Mouse (Mus musculus) lung, embryonic 14.5 days (tissue): ENCODE measurements around the gene Opn1sw. TPM values are rescaled to one million over a fixed set of nuclear protein-coding genes. Genes with fewer than 3 reads are reported as not detected.
A peak's percentile ranks its signal among the peaks of the same experiment; 100 is the strongest.

Experiments used
- ATAC-seq: fragments of 200-750 bp; cut with Nextera tagmentation; 2 replicates; pipeline ENCODE4 v1.8.0; 2017; ENCODE audit warnings: mild to moderate bottlenecking, moderate TSS enrichment, moderate library complexity; ENCODE audit not compliant: insufficient read depth
- DNase-seq: peaks from one replicate; pipeline ENCODE4 v3.0.0-alpha.2; 2015
- H3K27ac ChIP-seq: fragments of 300-500 bp; sonication (generic); 2 replicates; pipeline ENCODE4 v1.5.1; 2014; ENCODE audit warnings: low read depth, mild to moderate bottlenecking, moderate library complexity
- H3K27me3 ChIP-seq: fragments of 300-500 bp; sonication (generic); 2 replicates; pipeline ENCODE4 v1.6.1; 2014; ENCODE audit warnings: low read length, control low read depth; ENCODE audit not compliant: insufficient read depth
- H3K36me3 ChIP-seq: fragments of 300-500 bp; sonication (generic); 2 replicates; pipeline ENCODE4 v1.6.1; 2014; ENCODE audit warnings: control low read depth; ENCODE audit not compliant: insufficient read depth
- H3K4me1 ChIP-seq: fragments of 300-500 bp; sonication (generic); 2 replicates; pipeline ENCODE4 v1.6.1; 2014; ENCODE audit warnings: antibody characterized with exemption, control low read depth; ENCODE audit not compliant: insufficient read depth
- H3K4me2 ChIP-seq: fragments of 300-500 bp; sonication (generic); 2 replicates; pipeline ENCODE4 v1.6.1; 2014; ENCODE audit warnings: mild to moderate bottlenecking
- H3K4me3 ChIP-seq: fragments of 300-500 bp; sonication (generic); 2 replicates; pipeline ENCODE4 v1.5.1; 2014; ENCODE audit warnings: low read depth, low read length
- H3K9ac ChIP-seq: fragments of 300-500 bp; sonication (generic); 2 replicates; pipeline ENCODE4 v1.6.1; 2014
- H3K9me3 ChIP-seq: fragments of 300-500 bp; sonication (generic); 2 replicates; pipeline ENCODE4 v1.6.1; 2016; ENCODE audit warnings: low read depth, low read length, control low read depth
- CTCF ChIP-seq: IDR thresholded peaks from 2 replicates; pipeline ENCODE4 v1.5.1; 2016; ENCODE audit warnings: antibody characterized with exemption, low read depth
- WGBS: fragments of 180-500 bp; shearing (Covaris S2); extraction: QIAGEN DNeasy Blood & Tissue Kit; methylation state at CpG from one replicate; pipeline ENCODE4 v1.1.7; 2014; 5-methylcytosine and 5-hydroxymethylcytosine counted together
- polyA plus RNA-seq: library from polyadenylated mRNA; unstranded; fragments of >200 nt; fragmentation: Nextera tagmentation; extraction: Ambion mirVana; gene quantifications from 2 replicates; pipeline ENCODE4 v1.2.1, GENCODE M21; 2014

Opn1sw gene
- polyA plus RNA-seq, 1 experiment from 2014 or later, result 0.61 TPM

DNA sequence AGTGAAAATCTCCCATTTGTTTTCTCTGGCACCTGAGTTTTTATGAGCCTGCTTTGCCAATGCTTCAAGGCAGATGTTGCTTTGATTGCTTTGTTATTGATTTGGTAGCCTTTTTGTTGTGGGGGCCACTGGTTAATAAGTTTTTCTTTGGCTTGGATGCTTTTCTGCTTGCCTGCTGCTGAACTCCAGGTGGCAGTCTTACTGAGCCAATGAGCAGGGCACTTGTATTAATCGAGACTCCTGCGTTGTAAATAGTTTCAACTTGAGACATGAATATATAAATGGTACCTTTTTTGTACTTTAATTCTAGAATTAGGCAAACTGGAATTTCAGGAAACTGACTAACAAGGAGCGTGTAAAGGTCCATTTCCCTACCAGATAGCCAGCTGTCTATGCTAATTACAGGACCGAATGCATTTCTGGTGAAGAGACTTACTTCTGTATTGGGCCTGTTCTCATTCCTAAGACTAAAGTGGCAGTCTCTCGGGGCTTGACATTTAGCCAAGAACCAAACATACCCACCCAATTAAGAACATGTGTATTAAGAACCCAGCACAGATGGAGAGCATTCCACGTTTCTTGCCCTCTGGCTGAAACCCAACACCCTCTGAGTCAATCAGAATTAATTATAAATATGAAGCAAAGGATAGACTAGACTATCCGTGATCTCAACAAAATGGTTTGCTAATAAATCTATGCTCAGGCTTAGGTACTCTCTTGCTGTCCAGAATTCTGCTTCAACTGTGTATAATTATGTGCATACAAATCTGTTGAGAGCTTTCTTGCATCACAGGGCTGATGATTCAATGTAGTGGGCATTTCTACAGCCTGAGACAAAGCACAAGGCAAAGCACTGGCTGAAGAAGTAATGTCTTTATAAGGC is 25.8 kb downstream of the Opn1sw start:
- Histone ChIP-seq H3K36me3 (peaks cover 75% of the 10 kb centered on the region), H3K9ac (no peak overlapping the region), H3K9me3 (no peaks in the 10 kb centered on the region), H3K4me3 (no peak overlapping the region), H3K4me1 (no peaks in the 10 kb centered on the region), H3K27ac (no peak overlapping the region), H3K27me3 (no peaks in the 10 kb centered on the region), H3K4me2 (no peak overlapping the region)
- ATAC-seq (no peak), DNase-seq (no peak)
- 70% methylated on average over 7 of the region's 7 CpGs for WGBS
- TF ChIP-seq CTCF, result peak; percentile 34; the same call in 1 of the 2 replicates

DNA sequence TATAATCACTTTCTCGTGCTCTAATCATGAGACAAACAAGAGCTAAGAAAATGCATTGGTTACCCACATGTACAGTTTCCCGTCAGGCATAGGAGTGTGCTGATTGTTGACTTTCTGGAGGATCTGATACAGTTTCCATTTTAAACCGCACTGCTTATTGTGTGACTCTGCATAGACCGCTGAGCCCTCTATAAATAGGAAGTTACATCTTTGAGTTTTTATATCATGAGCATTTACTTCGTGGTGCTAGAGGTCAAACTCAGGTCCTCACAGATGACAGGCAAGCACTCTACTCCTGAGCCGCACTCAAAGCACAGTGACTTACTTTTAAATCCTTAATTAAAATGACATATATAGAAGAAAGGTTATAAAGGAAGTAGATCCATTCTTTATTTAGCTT is 28.1 kb downstream of the Opn1sw start:
- Histone ChIP-seq H3K27me3 (no peaks in the 10 kb centered on the region), H3K4me1 (no peaks in the 10 kb centered on the region), H3K27ac (no peak overlapping the region), H3K36me3 (peaks cover 68% of the 10 kb centered on the region), H3K9me3 (no peaks in the 10 kb centered on the region), H3K4me3 (no peak overlapping the region), H3K9ac (no peak overlapping the region), H3K4me2 (no peak overlapping the region)
- 82% methylated on average over 6 of the region's 6 CpGs for WGBS
- ATAC-seq, result no peak
- TF ChIP-seq CTCF, result no peak
- DNase-seq, result no peak

DNA sequence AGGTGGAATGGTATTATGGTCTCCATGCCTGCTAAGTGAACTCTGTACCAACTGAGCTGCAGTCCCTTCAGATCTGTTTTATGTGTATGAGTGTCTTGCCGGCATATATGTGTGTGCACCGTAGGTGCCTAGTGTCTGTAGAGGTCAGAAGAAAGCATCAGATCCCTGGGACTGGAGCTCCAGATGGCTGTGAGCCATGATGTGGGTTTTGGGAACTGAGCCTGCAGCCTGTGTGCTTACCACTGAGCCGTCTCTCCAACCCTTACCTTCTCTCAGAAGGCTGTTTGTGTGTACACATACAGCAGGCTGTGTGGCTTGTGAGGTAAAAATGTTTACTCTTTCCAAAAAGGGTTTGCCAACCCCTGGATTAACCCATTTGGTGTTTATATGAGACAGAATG is 28.9 kb downstream of the Opn1sw start:
- DNase-seq (no peak), ATAC-seq (no peak)
- peaks cover 66% of the 10 kb centered on the region for H3K36me3 ChIP-seq
- TF ChIP-seq CTCF, result no peak
- no peaks in the 10 kb centered on the region for H3K27me3 ChIP-seq
- H3K9ac ChIP-seq, result no peak overlapping the region
- no peak overlapping the region for H3K4me2 ChIP-seq
- no peak overlapping the region for H3K27ac ChIP-seq
- H3K4me1 ChIP-seq, result no peaks in the 10 kb centered on the region
- no peak overlapping the region for H3K4me3 ChIP-seq
- no peaks in the 10 kb centered on the region for H3K9me3 ChIP-seq
- WGBS, result 89% methylated on average over 3 of the region's 3 CpGs

DNA sequence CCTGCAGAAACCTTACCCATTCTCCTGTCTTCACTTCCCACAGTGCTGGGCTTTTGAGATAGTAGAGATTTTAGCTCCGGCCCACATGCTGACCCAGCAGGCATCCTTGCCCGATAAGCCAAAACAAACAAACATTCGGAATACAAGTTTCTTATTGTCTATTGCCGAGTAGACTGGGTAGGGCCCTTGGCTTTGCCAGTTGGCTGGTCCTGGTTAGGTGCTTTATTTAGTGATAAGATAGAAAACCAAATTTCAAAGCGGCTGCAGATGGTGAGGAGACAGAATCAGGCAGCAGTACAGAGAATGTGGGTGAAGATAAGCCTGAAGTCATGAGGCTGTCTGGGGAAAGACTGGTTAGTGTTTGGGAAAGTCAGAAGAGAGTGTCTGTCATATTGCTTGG is 35.5 kb downstream of the Opn1sw start:
- Histone ChIP-seq H3K9ac (no peak overlapping the region), H3K27ac (no peak overlapping the region)

DNA sequence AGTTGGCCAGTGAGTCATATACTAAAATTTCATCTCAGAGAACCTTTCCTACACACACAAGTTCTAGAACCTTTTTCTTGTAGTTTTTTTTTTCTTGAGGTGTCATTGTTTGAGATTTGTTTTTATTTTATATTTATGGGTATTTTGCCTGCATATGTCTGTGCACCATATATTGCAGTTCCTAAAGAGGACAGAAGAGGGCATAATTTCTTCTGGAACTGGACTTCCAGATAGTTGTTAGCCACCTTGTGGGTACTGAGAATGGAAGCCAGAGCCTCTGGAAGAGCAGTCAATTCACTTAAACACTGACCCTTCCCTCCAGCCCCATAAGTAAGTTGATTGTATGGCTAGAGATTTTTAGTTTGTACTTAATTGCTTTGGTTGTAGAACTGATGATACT is 36.7 kb downstream of the Opn1sw start:
- H3K4me3 ChIP-seq, result no peak overlapping the region
- no peak overlapping the region for H3K27ac ChIP-seq
- peak; percentile 54 for DNase-seq

More for the DNA sequence above, 35.5 kb downstream of the Opn1sw start:
- ATAC-seq, result no peak
- Histone ChIP-seq H3K36me3 (peaks cover 19% of the 10 kb centered on the region), H3K4me3 (no peak overlapping the region), H3K27me3 (no peaks in the 10 kb centered on the region), H3K4me1 (no peaks in the 10 kb centered on the region), H3K4me2 (0 out of 2 replicates have a peak overlapping the region, but pooled peaks have one; percentile 1), H3K9me3 (no peaks in the 10 kb centered on the region)
- TF ChIP-seq CTCF, result no peak
- WGBS, result 28% methylated on average over 5 of the region's 5 CpGs
- DNase-seq, result no peak

DNA sequence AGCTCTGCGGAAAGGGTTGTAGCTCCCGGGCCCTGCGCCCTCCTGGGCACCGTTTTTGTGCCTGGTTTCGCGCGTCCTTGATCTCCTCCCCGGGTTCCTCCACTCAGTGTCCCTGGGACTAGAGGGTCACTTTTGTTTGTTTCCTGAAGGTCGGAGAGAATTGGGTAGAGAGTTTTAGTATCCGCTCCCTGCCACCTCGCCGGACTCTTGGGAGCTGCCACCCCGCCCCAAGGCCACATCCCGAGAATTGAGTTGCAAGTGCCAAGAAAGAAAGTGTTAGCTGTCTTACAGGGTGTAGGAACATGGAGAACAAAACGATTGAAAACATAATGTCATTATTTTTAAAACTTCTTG is 39.9 kb downstream of the Opn1sw start:
- Histone ChIP-seq H3K9me3 (no peaks in the 10 kb centered on the region), H3K27ac (peak overlapping the region; percentile 78), H3K36me3 (no peaks in the 10 kb centered on the region), H3K9ac (peak overlapping the region; percentile 95), H3K27me3 (no peaks in the 10 kb centered on the region), H3K4me2 (peak overlapping the region; percentile 80), H3K4me3 (peak overlapping the region; percentile 69), H3K4me1 (0 out of 2 replicates have a peak, but pooled peaks cover 3% of the 10 kb centered on the region)
- no peak for TF ChIP-seq CTCF
- WGBS, result under 1% methylated on average over 15 of the region's 15 CpGs
- no peak for DNase-seq
- no peak for ATAC-seq

More for the DNA sequence above, 36.7 kb downstream of the Opn1sw start:
- no peak overlapping the region for H3K9ac ChIP-seq
- peak; percentile 22; the same call in 1 of the 2 replicates for TF ChIP-seq CTCF
- no peaks in the 10 kb centered on the region for H3K9me3 ChIP-seq
- H3K27me3 ChIP-seq, result no peaks in the 10 kb centered on the region
- H3K4me1 ChIP-seq, result 0 out of 2 replicates have a peak, but pooled peaks cover 3% of the 10 kb centered on the region
- peaks cover 7% of the 10 kb centered on the region for H3K36me3 ChIP-seq
- ATAC-seq, result no peak
- H3K4me2 ChIP-seq, result no peak overlapping the region

DNA sequence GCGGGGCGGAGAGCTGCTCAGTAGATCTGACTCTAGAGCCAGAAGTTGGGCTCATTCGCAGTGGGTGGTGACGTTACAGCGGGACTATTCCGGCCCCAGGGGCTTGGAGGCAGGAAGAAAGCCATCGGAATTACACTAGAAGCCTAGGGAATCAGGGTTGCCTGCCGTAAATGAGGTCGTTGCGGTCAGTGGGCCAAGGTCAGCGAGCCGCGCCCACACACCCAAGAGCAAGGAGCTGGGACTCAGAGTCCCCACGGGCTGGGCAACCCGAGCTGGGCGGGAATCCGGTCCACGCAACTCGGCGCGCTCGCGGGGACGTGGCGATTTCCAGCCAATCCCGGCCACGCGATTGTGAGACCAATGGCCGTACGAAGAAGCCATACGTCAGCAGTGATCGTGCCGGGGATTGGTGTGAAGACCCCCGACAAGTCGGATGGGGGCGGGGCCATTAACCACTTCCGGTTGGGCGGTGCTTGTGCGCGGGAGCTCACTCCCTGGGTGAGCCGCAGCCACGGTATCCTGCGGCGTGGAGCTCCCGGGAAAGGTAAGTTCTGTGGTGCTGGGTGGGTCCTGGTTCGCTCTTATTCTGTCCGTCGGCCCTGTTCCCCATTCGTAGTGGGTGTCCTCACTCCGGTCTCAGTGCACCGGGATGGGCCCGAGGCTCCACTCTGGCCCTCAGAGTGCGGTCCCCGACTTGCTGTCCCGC is 40.5 kb downstream of the Opn1sw start, which contains the start of gene Calu:
Gene Calu (plus strand): TSS at position 405 of the 706 bp plus-strand sequence.
- TF ChIP-seq CTCF, result no peak
- Histone ChIP-seq H3K9me3 (no peaks in the 10 kb centered on the region), H3K4me2 (peak within 1 kb of the TSS; percentile 80), H3K27me3 (no peaks in the 10 kb centered on the region), H3K4me3 (peak within 1 kb of the TSS; percentile 69), H3K27ac (peak within 1 kb of the TSS; percentile 94), H3K9ac (peak within 1 kb of the TSS; percentile 95), H3K36me3 (no peaks in the 10 kb centered on the region), H3K4me1 (0 out of 2 replicates have a peak, but pooled peaks cover 3% of the 10 kb centered on the region)
- peak; percentile 100 for DNase-seq
- WGBS, result under 1% methylated on average over 55 of the region's 55 CpGs
- peak; percentile 98 for ATAC-seq
